Mouse (Mus musculus) megakaryocyte-erythroid progenitor cell, adult 5 weeks (primary cell): ENCODE data around the gene Hspb6. TPM values are rescaled to one million over a fixed set of nuclear protein-coding genes. Genes with fewer than 3 reads are reported as not detected.

Experiments
- polyA plus RNA-seq: library from polyadenylated mRNA; stranded (reverse); fragments of >175 nt; gene quantifications from 2 replicates; pipeline ENCODE4 v1.2.3, GENCODE M21; 2012

Gene Hspb6
- polyA plus RNA-seq, result 6.5 and 7.0 TPM in 2 replicates

GRCm38 (mm10) chr7:30552102-30553020 lies at the start of gene Hspb6, which contains the start of gene Proser3:
TSS of gene Hspb6 (plus strand) at chr7:30552178.
TSS of gene Proser3 (minus strand) at chr7:30552299.

GRCm38 (mm10) chr7:30534633-30535577 lies 17.1 kb upstream of the Hspb6 start, which contains the start of gene Arhgap33:
TSS of gene Arhgap33 (minus strand) at chr7:30535060.

DNA sequence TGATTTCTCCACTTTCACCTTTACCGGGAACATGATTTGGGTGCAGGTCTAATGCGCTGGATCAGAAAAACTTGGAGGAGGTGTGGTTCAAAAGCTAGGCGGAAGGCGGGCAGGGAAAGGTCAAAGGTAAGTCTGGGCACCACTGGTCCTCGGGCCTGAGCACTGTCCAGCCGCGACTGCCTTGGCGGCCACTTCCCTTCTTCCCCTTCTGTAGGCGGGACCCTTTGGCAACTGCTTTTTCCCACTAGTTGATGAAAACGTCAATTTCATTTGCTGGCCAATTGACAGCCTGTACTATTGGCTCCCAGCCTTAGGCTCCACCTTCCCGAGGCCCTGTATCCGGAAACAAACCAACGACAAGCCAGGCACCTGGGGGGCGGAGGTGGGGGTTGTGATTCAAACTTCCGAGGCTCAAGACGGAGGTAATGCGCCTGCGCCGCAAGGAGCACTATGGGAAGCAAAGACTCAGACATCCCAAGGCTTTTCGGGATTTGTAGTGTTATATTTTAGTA lies 7.5 kb downstream of the Hspb6 start, which contains the start of gene Lin37:
Gene Lin37 (minus strand): TSS at position 396 of the 512 bp plus-strand sequence.

DNA sequence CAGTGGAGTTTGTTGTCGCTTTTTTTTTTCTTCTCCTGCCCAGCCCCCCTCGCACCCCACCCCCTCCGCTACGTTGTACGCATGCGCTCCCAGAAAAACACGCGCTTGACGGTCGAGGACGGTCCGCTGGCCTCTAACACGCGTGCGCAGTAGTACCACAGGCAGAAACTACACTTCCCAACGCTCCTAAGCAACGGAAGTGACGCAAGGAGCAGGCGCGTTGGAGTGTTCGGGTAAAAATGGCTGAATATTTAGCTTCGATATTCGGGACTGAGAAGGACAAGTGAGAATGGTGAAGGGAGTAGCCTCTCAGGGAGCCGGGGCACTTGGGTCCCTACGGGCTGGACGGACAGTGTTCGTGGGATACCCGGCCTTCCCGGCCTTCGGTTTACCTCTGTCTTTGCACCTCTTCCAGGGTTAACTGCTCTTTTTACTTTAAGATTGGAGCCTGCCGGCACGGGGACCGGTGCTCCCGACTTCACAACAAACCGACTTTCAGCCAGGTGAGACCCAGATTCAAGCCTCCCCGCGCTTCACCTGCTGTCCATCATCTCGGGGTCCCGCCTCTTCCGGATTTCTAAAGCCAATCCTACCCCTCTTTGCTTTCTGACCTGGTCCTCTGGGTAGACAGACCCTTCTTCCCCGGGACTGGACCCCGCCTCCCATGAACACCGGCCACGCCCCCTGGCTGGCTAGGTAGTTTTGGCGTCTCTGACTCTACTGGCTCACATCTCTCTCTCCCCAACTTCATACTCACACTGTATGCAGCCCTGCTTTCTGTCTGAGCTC lies 11.3 kb downstream of the Hspb6 start, which contains the start of the genes U2af1l4, Gm49396 and Psenen:
Gene U2af1l4 (plus strand): TSS at position 185 of the 789 bp plus-strand sequence.
Gene Gm49396 (plus strand): TSS at position 228 of the 789 bp plus-strand sequence.
Gene Psenen (minus strand): TSS at position 511 of the 789 bp plus-strand sequence.

GRCm38 (mm10) chr7:30564970-30565571 lies 13.1 kb downstream of the Hspb6 start, which contains the start of gene Igflr1:
TSS of gene Igflr1 (plus strand) at chr7:30565427.

GRCm38 (mm10) chr7:30588676-30589434 lies 36.9 kb downstream of the Hspb6 start, which contains the start of gene Kmt2b:
TSS of gene Kmt2b (minus strand) at chr7:30588726.

DNA sequence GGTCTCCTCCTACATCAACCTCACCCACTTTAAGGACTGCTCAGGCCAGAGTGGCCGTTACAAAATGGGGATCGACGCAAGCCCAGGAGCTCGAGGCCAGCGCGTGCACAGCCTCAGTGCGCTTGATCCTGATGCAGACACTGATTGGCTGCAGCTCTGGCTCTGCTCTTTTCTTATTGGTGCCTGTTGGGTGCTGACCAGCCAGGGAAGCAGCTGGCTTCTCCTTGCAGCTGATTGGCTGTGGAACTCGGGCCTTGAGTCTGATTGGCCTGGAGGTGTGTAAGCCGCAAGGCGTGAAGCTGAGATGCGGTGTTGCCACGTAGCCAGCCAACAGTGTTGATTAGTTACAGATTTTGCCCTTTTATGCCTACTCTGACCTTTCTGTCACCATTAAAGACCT lies 46.8 kb downstream of the Hspb6 start, which contains the start of gene Zbtb32:
Gene Zbtb32 (minus strand): TSS at position 124 of the 400 bp plus-strand sequence.

Other genes starting within 250 kb of the Hspb6 start
- gene Alkbh6, start 243.5 kb upstream of the Hspb6 start, polyA plus RNA-seq, result 63.3 and 74.5 TPM in 2 replicates
- gene Syne4, start 237.4 kb upstream of the Hspb6 start, polyA plus RNA-seq, result 1.6 and 2.0 TPM in 2 replicates
- gene E130208F15Rik, start 230.4 kb upstream of the Hspb6 start, polyA plus RNA-seq, result 0.48 and 0.54 TPM in 2 replicates
- gene Sdhaf1, start 228.3 kb upstream of the Hspb6 start, polyA plus RNA-seq, result 8.0 and 10.3 TPM in 2 replicates
- gene Lrfn3, start 189.4 kb upstream of the Hspb6 start, polyA plus RNA-seq, result 0.11 TPM in 1 of 2 replicates, not detected in the other
- gene Tyrobp, start 138.4 kb upstream of the Hspb6 start, polyA plus RNA-seq, result 186 and 336 TPM in 2 replicates
- 6.4 and 7.2 TPM in 2 replicates for gene Hcst, start 132.3 kb upstream of the Hspb6 start, polyA plus RNA-seq
- gene Nfkbid, start 130.4 kb upstream of the Hspb6 start, polyA plus RNA-seq, result 103 and 112 TPM in 2 replicates
- gene Aplp1, start 106.6 kb upstream of the Hspb6 start, polyA plus RNA-seq, result 0.08 and 0.15 TPM in 2 replicates
- gene Kirrel2, start 94.5 kb upstream of the Hspb6 start, polyA plus RNA-seq, result 0.05 and 0.13 TPM in 2 replicates
- not detected in 2 replicates for gene Nphs1, start 93.9 kb upstream of the Hspb6 start, polyA plus RNA-seq
- not detected in 2 replicates for gene Prodh2, start 58.6 kb upstream of the Hspb6 start, polyA plus RNA-seq
- gene Arhgap33, start 17.1 kb upstream of the Hspb6 start, polyA plus RNA-seq, result 74.2 and 104 TPM in 2 replicates
- gene Proser3, start 121 bp downstream of the Hspb6 start, polyA plus RNA-seq, result 20.5 and 24.2 TPM in 2 replicates
- 64.1 and 77.3 TPM in 2 replicates for gene Lin37, start 7.7 kb downstream of the Hspb6 start, polyA plus RNA-seq
- gene U2af1l4, start 11.1 kb downstream of the Hspb6 start, polyA plus RNA-seq, result 86.2 and 92.8 TPM in 2 replicates
- gene Gm49396, start 11.2 kb downstream of the Hspb6 start, polyA plus RNA-seq, result 3.0 and 6.0 TPM in 2 replicates
- 48.5 and 51.9 TPM in 2 replicates for gene Psenen, start 11.4 kb downstream of the Hspb6 start, polyA plus RNA-seq
- gene Igflr1, start 13.2 kb downstream of the Hspb6 start, polyA plus RNA-seq, result 8.8 and 9.3 TPM in 2 replicates
- gene Kmt2b, start 36.5 kb downstream of the Hspb6 start, polyA plus RNA-seq, result 80.2 and 109 TPM in 2 replicates
- gene Zbtb32, start 46.7 kb downstream of the Hspb6 start, polyA plus RNA-seq, result 0.64 TPM in 1 of 2 replicates, not detected in the other
- gene Upk1a, start 60.7 kb downstream of the Hspb6 start, polyA plus RNA-seq, result 0.46 and 0.82 TPM in 2 replicates
- gene Cox6b1, start 74.0 kb downstream of the Hspb6 start, polyA plus RNA-seq, result 70.6 and 81.6 TPM in 2 replicates
- 0.23 and 0.25 TPM in 2 replicates for gene Etv2, start 83.7 kb downstream of the Hspb6 start, polyA plus RNA-seq
- gene Rbm42, start 98.1 kb downstream of the Hspb6 start, polyA plus RNA-seq, result 287 and 309 TPM in 2 replicates
- 39.5 and 49.7 TPM in 2 replicates for gene Haus5, start 112.8 kb downstream of the Hspb6 start, polyA plus RNA-seq
- gene Pmis2, start 119.4 kb downstream of the Hspb6 start, polyA plus RNA-seq, result not detected in 2 replicates
- gene 2200002J24Rik, start 146.7 kb downstream of the Hspb6 start, polyA plus RNA-seq, result not detected in 2 replicates
- gene Atp4a, start 160.0 kb downstream of the Hspb6 start, polyA plus RNA-seq, result 0.93 and 1.6 TPM in 2 replicates
- gene Tmem147, start 177.4 kb downstream of the Hspb6 start, polyA plus RNA-seq, result 48.5 and 64.1 TPM in 2 replicates
- gene Gapdhs, start 191.5 kb downstream of the Hspb6 start, polyA plus RNA-seq, result not detected in 2 replicates
- 1.7 and 3.2 TPM in 2 replicates for gene Sbsn, start 199.3 kb downstream of the Hspb6 start, polyA plus RNA-seq
- 2.0 and 6.7 TPM in 2 replicates for gene Dmkn, start 211.6 kb downstream of the Hspb6 start, polyA plus RNA-seq
- not detected in 2 replicates for gene Krtdap, start 235.7 kb downstream of the Hspb6 start, polyA plus RNA-seq